Mouse (Mus musculus) midbrain, embryonic 10.5 days (tissue): ENCODE measurements at regions not wholly inside any gene's neighbourhood (a gene's known extent, or its start where the extent isn't known, plus 50 kb on each side); places are given as distances from the start of the nearest gene placed in this dataset.

Experiments used
- DNase-seq: peaks from one replicate; pipeline ENCODE4 v3.0.0-alpha.2; 2017; ENCODE audit warnings: low spot score
- H3K27ac ChIP-seq: fragments of 300-500 bp; sonication (generic); replicated peaks from 2 replicates; pipeline ENCODE4 v1.5.1; 2016; ENCODE audit warnings: mild to moderate bottlenecking
- H3K27me3 ChIP-seq: fragments of 300-500 bp; sonication (generic); 2 replicates; pipeline ENCODE4 v1.6.1; 2016; ENCODE audit warnings: low read depth, mild to moderate bottlenecking; ENCODE audit not compliant: poor library complexity, severe bottlenecking
- H3K36me3 ChIP-seq: fragments of 300-500 bp; sonication (generic); 2 replicates; pipeline ENCODE4 v1.6.1; 2016; ENCODE audit warnings: mild to moderate bottlenecking, moderate library complexity
- H3K4me1 ChIP-seq: fragments of 300-500 bp; sonication (generic); 2 replicates; pipeline ENCODE4 v1.6.1; 2016
- H3K4me3 ChIP-seq: fragments of 300-500 bp; sonication (generic); 2 replicates; pipeline ENCODE4 v1.5.1; 2016; ENCODE audit warnings: mild to moderate bottlenecking, moderate library complexity
- H3K9me3 ChIP-seq: fragments of 300-500 bp; sonication (generic); replicated peaks from 2 replicates; pipeline ENCODE4 v1.6.1; 2016; ENCODE audit warnings: mild to moderate bottlenecking
- WGBS: fragments of 180-500 bp; shearing (Covaris S2); methylation state at CpG from one replicate; pipeline ENCODE4 v1.1.7; 2016; 5-methylcytosine and 5-hydroxymethylcytosine counted together

DNA sequence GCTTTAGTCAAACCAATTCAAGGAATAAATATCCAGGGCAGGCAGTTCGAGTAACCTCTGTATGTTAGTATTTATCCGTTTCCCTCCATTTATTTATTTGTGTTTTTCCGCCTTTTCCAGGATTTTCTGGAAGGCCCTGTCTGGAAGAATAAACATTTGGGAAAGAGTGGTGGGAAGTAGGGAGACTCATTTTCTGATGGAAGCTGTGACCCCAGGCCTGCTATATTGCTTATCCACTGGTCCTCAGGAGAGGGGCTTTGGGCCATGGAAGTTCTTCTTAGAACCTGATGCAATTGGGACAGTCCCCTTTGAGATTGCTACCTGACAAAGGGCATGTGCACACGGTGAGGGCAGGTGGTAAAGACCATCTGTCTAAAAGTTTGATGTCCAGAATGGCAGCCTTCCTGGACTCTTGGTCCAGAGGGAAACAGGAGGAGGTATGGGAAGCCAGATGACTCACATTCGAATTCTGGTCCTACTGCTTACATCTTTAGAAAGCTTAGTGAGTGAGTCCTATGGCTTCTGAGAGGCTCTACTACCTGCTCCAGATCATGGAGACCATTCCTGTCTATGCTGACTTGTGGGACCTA lies 56.1 kb upstream of the Cadm1 start:
- H3K4me3 ChIP-seq = no peak overlapping the region
- no peak for DNase-seq
- no peaks in the 10 kb centered on the region for H3K9me3 ChIP-seq
- H3K27ac ChIP-seq = no peak overlapping the region
- H3K4me1 ChIP-seq = peaks cover 14% of the 10 kb centered on the region
- 80% methylated on average over 5 of the region's 5 CpGs for WGBS
- H3K27me3 ChIP-seq = peaks cover 5% of the 10 kb centered on the region; the same call in 1 of the 2 replicates
- H3K36me3 ChIP-seq = no peaks in the 10 kb centered on the region

DNA sequence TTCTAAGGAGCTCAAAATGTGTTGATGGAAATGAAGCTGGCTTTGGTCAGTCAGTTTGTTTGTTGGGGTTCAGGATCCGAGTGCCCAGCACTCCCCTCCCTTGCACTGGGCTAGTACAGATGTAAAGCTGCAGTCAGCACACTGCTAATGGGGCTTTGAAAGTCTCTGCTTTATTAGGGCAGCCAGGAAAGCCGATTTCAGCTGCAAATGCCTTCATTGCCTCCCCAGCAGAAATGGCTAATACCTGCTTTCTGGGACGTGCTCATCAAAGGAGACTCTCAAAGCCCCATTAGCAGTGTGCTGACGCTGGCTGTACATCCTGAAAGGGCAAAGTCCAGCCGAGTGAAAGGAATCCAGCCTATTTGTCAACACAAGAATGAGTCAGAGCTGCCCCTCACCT lies 55.2 kb upstream of the Cadm1 start:
- H3K4me3 ChIP-seq = no peak overlapping the region
- H3K27me3 ChIP-seq = peaks cover 2% of the 10 kb centered on the region; the same call in 1 of the 2 replicates
- no peak for DNase-seq
- WGBS = 50% methylated on average over 5 of the region's 5 CpGs
- no peaks in the 10 kb centered on the region for H3K9me3 ChIP-seq
- peaks cover 14% of the 10 kb centered on the region for H3K4me1 ChIP-seq
- no peak overlapping the region for H3K27ac ChIP-seq
- H3K36me3 ChIP-seq = no peaks in the 10 kb centered on the region

DNA sequence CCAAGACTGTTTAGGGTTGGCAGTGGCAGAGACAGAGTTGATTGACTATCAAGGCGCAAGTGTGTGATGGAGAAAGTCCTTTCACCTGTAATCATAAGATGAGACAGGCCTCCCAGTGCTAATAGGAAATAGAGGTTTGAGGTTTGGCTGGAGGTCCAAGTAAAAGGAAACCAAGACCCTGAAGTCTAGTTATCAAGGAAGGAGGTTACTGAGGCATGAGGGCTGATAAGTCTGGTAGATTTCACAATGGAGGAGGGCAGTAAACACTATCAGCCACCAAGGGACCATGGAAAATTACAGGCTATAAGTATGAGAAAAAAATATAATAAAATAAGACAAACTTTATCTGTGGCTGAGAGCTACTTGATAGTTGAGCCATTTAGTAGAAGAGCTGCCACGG lies 52.1 kb upstream of the Cadm1 start:
- no peak for DNase-seq
- Histone ChIP-seq H3K4me3 (no peak overlapping the region), H3K36me3 (no peaks in the 10 kb centered on the region), H3K27me3 (no peaks in the 10 kb centered on the region; the same call in 1 of the 2 replicates), H3K4me1 (no peaks in the 10 kb centered on the region), H3K27ac (no peak overlapping the region), H3K9me3 (no peaks in the 10 kb centered on the region)
- 89% methylated on average over 2 of the region's 2 CpGs for WGBS
